Mouse (Mus musculus) MEL-GATA-1-ER (cell line): ENCODE measurements around the gene Oasl1.

Experiments
- DNase-seq: peaks from one replicate; pipeline ENCODE4 v3.0.0-alpha.2; 2012; ENCODE audit warnings: low read depth; ENCODE audit errors: extremely low read depth

Gene Oasl1

DNA sequence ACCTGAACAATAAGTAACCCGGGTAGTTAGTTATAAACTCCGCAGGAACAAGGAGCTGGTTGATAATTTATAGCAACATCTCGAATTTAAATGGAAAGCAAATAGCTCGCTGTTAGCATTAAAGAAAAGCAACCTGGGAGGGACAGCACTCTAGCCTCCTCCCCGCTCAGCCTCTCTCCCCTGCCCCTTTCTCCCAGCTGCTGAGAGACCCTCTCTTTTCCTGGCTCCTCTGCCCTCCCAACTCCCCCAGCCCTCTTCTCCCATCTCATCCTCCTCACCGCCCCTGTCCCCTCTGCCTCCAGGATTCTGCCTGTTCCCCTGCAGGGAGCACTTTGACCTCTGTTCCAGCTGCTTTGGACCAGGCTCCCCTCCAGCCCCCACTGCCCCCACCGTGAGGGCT lies 45.6 kb downstream of the Oasl1 start:
- DNase-seq, result no peak

DNA sequence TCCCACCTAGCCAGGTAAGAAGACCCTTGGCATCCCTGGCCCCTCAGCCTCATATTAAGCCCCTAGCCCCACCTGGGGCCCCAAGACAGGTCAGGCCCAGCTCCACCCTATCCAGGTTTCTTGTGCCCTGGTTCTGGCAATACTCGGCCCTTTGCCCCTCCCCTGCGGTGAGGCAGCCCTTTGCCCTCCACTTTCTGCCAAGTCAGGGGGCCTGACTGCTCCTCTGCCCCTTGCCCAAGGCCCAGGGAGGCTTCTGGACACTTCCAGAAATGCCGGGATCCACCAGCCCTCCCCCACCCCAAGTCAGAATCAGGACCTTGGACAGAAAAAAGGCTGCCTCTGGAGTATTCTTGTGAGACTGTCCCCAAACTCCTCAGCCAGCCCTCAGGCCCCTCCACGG lies 46.0 kb downstream of the Oasl1 start:
- DNase-seq, result no peak

DNA sequence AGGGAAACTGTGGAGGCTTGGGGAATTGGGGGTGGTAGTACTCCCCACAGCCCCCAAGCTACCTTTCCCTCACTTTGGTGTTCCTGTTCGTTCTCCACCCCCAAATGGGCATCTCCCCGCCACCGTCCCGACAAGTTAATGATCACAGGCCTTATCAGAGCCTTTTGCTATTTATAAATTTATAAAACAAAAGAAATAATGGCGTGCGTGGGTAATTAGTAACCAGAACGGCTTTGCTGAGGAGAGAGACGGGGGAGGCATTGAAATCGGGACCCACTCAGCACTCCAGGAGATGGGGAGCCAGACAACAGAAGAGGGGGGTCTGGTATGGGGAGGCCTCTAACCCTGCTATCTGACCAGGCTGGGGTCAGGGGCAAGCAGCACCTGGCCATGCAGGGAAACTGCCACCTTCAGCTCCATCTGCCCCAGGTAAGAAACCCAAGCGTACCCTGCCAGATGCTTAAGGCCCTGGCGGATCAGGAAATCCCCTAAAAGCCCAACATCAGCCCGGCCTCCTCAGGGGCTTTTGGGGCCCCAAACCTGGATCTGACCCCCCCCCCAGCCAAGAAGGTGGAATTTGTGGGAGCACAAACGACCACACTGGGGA lies 46.7 kb downstream of the Oasl1 start:
- no peak for DNase-seq

DNA sequence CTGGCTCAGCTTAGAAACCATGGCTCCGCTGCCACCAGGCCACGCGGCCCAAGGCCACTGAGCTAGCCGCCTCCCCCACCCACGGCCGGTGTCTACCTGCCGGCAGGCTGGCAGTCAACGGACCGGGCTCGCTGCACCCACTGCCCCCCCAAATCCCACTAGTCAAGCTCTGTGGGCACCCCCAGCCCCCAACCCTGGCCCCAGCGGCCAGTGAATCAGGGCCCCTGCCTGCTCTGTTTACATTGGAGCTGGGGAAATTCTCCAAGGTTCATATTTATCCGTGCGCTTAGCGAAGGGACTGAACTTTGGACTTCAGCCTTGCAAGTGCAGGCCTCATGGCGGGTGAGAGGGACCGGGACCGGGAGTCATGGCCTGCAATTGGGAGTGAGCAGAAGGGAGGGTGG lies 47.8 kb downstream of the Oasl1 start, which contains the start of gene Hnf1a:
Gene Hnf1a (minus strand): TSS at position 271 of the 404 bp plus-strand sequence.
- no peak for DNase-seq

DNA sequence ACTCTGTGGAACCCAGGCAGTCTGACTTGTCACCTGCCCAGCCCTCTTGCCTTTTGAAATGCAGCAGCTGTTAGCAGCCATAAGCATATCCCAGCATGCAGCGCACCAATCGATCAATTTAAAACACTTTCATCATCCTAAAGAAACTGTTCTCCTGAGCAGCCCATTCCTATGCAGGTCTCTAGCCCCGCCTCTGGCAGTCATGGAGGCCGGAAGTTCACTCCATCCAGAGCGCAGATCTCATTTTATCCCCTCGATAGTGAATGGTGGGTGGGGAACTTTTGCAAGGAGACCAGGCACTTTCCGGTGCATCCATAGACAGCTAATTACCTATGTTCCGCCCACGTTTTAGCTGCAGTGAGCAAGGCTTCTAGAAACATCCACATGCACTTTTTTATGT lies 49.2 kb downstream of the Oasl1 start:
- no peak for DNase-seq

DNA sequence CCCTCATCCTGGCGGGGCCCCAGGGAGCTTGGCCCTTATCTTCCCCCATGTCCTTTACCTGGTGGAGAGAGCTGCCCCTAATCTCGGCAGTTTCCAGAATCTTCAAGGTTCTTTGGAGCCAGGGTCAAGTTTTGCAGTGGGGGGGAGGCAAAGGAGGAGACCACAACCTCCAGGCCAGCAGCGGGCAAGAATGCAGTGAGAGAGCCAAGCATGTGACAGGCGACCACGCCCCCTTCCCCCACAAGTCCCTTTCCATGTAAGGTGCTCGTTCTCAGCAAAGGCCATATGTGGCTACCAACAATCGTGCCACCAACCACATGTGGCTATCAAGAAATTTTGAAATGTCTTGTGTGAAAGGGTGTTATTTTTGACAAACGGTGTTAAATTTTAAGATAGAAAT lies 50.1 kb downstream of the Oasl1 start:
- no peak for DNase-seq

DNA sequence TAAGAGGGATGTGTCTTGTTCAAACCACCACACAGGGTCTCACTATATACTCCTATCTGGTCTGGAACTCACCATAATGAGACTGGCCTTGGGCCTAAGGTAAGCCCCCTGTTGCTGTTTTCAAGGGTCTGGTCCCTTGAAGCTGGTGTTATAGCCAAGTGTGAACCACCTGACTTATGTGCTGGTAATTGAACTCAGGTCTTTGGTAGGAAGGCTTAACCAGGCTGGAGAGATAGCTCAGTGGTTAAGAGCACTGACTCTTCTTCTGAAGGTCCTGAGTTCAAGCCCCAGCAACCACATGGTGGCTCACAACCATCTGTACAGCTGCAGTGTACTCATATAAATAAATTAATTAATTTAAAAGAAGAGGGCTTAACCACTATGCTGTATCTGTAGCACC lies 53.9 kb downstream of the Oasl1 start:
- DNase-seq, result no peak

DNA sequence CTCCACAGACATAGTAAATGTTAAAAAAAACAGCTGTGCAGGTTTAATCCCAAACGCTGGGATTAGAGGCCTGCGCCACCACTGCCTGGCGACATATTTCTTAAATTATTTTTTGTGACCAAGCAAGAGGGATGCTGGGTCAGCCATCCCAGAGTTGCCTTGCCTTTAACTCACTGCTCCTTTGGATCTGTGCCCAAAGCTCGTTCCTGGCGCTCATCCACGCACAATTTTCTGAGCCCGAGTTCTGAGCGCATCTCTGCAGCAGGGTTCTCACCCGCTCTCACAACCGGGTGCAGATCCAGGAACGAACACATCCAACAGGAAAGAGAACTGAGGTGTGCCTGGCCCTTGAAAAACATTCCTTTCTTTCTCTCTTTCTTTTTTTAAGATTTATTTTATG lies 55.4 kb downstream of the Oasl1 start:
- no peak for DNase-seq

DNA sequence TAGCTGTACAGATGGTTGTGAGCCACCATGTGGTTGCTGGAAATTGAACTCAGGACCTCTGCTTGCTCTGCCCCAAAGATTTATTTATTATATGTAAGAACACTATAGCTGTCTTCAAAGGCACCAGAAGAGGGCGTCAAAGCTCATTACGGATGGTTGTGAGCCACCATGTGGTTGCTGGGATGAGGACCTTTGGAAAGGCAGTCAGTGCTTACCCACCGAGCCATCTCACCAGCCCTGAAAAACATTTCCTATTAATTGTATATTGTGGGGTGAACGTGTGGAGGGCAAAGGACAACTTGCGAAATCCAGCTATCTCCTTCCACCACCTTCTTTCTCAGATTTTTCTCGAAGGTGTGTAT lies 55.8 kb downstream of the Oasl1 start:
- peak; percentile 81 for DNase-seq

DNA sequence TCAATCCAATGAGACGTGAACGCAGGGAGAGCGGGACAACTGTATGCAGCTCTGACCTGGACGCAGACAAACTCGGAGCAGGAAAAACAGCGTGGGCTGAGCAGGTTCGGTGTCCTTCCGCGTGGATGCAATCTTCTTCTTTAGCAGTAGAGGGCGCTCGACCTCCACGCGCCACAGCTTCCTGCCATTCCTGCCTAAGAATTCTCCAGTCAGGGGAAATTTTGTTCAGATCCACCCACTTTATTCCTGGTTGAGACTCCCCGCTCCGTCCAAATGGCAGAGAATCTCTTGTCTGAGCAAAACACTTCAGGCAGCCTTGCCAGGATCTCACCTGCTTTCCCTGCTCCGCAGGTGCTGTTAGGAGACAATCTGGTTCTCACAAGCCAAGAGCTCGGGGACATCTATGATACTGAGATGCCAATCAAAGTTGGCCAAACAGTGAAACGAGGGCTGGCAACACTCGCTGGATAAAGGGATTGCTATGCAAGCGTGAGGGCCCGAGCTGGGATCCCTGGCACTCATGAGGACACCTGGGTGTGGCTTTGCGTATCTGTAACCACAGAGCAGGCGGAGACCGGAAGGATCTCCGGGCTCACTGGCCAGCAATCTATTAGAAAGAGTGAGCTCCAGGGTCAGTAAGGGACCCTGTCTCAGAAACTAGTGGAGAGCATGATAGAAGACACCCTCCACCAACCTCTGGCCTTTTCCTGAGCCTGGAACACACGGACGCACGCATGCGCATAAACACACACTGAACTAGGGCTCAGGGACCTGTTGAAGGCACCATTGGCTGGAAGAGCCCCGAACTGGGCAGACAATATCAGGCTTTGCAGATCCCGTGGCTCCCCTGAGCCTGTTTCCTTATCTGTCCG lies 56.4 kb downstream of the Oasl1 start:
- DNase-seq, result peak; percentile 78

DNA sequence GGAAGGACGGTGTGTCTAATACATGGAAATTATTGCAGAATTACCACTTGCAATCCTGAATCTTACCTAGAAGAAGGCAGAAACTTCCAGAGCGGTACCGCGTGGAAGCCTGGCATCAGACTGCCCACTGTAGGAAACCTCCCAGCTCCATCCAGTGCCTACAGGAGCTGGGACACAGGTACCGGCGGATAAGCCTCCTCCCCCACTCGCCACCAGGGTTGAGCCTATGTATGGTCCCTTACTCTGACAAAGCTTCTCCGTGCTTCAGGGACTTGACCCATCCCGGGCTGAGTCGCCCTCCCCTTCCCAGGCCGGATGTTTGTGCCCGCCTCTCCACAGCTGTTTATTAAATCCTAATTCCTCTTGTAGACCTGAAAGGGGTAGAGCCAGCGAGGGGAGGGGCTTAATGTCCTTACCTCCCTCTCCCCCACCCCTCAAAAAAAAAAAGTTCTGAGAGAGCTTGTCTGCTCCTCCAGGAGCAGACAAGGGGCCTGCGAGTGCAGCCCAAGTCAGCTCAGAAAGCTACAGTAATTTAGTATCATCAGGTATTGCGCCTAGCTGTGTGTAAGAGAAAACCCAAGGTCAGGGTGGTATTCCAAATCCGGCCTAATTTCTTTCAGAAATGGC lies 57.2 kb downstream of the Oasl1 start:
- DNase-seq, result peak; percentile 23

DNA sequence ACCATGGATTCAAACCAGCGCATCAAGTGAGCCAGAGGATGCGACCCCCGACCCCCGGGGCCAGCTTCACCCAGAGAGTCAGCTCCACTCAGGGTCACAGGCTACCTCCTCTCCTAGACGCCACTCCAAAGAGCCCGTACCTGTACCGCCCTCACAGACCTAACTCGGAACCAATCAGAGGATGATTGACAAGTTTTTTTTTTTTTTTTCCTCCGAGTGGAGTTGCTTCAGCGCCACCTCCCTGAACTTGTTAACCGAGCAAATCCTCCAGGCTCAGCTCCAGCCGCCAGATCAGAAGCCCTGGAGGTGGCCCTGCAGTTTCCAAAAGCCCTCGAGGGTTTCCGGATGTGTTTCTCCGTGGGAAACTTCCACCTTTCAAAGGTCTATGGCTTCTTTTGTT lies 59.0 kb downstream of the Oasl1 start:
- DNase-seq, result no peak

DNA sequence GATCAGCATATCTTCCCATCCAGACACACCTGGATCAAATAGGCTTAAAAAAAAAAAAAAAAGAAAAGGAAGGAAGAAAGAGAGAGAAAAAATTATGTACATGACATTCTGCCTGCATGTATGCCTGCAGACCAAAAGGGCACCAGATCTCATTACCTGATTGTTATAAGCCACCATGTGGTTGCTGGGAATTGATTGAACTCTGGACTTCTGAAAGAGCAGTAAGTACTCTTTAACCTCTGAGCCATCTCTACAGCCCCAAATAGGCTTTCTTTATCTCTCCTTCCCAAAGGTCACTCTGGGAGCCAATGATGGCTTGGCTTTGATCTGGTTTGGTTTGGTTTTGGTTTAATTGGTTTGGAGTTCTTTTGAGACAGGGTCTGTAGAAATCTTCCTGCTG lies 62.0 kb downstream of the Oasl1 start:
- no peak for DNase-seq
